Mouse (Mus musculus): ENCODE measurements around the gene Gpr137c. TPM values are rescaled to one million over a fixed set of nuclear protein-coding genes. Genes with fewer than 3 reads are reported as not detected.

Gpr137c gene
- polyA plus RNA-seq, 1 experiment: not detected

DNA sequence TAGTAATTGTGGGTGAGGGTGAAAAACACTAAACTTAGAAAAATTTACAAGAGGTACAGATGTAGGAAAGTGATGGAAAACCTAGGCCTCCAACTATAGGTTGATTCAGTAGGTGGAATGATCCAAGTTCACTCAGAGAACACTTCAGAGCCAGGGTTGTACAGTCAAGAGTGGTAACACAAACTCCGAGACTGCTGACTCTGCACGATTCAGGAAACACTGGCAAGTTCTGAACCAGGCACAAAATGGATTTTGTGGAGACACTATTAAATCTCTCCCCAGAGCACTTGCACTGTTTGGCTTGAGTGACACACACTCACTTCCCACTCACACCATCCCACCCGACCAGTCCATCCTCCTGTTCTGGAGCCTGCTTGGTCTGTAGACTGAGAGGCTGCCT is 103.8 kb downstream of the Gpr137c start:
- TF ChIP-seq TAL1 (IDR thresholded peaks at IDR 0.05; ENCODE audit: low read length) (no peak), GATA1 (IDR thresholded peaks at IDR 0.05; ENCODE audit: low read length) (no peak)
- Histone ChIP-seq H3K9me3 (ENCODE audit: control insufficient read depth, low read length) (no peaks in the 10 kb centered on the region), H3K27me3 (ENCODE audit: control insufficient read depth) (no peaks in the 10 kb centered on the region), H3K4me3 (replicated peaks) (no peak overlapping the region), H3K4me1 (ENCODE audit: control insufficient read depth) (peaks cover 74% of the 10 kb centered on the region), H3K36me3 (ENCODE audit: control insufficient read depth) (no peaks in the 10 kb centered on the region)

DNA sequence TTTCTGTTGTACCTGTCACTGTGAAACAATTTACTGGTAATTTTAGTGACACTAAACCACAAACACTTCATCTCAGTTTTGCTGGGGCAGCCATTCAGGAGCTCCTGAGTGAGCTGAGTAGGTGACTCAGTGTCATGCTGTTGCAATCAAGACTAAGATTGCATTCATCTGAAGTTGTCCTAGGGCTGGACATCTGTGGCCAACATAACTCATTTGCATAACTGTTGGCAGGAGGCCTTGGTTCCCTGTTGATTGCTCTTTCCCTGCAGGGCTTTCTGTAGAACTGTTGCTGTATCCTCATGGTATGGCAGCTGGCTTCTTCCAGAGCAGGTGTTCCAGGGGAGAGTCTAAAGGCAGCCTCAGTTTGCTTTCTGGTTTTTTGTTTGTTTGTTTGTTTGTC is 106.0 kb downstream of the Gpr137c start:
- H3K4me3 ChIP-seq (replicated peaks): no peak overlapping the region
- H3K36me3 ChIP-seq (ENCODE audit: control insufficient read depth): no peaks in the 10 kb centered on the region

DNA sequence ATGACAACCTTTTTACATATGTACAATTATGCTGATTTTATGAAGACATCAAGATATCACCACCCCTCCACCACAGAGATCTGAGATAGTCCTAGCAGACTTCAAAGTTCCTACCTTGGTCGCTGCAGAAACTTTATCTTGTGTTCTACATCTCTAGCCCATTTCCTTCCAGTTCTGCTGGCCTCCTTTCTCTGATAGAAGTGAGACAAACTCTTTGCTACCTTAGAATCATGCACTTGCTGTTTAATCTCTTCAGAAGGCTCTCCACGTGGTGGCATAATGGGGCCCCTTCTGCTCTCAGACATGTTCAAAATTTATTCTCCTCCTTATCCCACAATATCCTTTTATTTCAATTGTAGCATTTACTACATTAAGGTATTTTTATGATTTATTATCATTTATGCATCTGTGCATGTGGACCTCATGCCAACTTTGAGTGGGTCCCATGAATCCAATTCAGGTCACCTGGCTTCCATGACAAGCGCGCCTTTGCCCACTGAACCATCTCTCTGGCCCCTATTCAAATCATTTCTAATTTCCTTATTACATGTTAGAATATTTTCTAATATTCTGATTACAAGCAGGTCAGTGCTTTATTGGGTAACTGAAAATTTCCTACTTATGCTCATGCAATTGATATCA is 108.7 kb downstream of the Gpr137c start:
- TF ChIP-seq GATA1 (IDR thresholded peaks at IDR 0.05; ENCODE audit: low read length): no peak
- Histone ChIP-seq H3K9me3 (ENCODE audit: control insufficient read depth, low read length) (no peaks in the 10 kb centered on the region), H3K4me1 (ENCODE audit: control insufficient read depth) (peaks cover 55% of the 10 kb centered on the region), H3K4me3 (replicated peaks) (no peak overlapping the region), H3K36me3 (ENCODE audit: control insufficient read depth) (peaks cover 23% of the 10 kb centered on the region), H3K27me3 (ENCODE audit: control insufficient read depth) (no peaks in the 10 kb centered on the region)

More for the DNA sequence above, 106.0 kb downstream of the Gpr137c start:
- H3K27me3 ChIP-seq (ENCODE audit: control insufficient read depth): no peaks in the 10 kb centered on the region
- H3K9me3 ChIP-seq (ENCODE audit: control insufficient read depth, low read length): no peaks in the 10 kb centered on the region
- peaks cover 67% of the 10 kb centered on the region for H3K4me1 ChIP-seq (ENCODE audit: control insufficient read depth)
- no peak for TF ChIP-seq GATA1 (IDR thresholded peaks at IDR 0.05; ENCODE audit: low read length)
- no peak for TF ChIP-seq TAL1 (IDR thresholded peaks at IDR 0.05; ENCODE audit: low read length)

DNA sequence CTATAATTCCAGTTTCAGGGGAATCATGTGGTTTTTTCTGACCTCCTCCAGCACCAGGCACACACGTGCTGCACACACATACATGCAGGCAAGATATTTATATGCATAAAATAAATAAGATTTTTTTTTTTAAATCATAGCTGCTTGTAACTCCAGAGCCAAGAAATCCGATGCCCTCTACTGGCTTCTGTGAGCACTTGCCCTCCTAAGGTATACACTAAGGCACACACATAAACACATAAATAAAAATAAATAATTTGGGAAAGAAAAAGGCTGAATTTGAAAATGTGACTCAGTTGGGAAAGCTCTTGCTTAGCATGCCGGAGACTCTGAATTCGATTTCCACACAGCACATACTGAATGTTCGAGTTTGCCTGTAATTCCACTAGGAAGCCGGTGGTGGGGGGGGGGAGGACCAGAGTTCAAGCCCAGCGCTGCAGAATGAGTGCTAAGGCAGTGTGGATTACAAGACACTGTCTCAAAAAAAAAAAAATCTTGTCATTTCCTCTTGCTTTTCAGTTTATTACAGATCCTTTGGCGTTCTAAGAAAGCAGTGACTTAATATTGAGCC is 109.6 kb downstream of the Gpr137c start:
- H3K27me3 ChIP-seq (ENCODE audit: control insufficient read depth): no peaks in the 10 kb centered on the region
- TF ChIP-seq TAL1 (IDR thresholded peaks at IDR 0.05; ENCODE audit: low read length) (no peak), GATA1 (IDR thresholded peaks at IDR 0.05; ENCODE audit: low read length) (no peak)

DNA sequence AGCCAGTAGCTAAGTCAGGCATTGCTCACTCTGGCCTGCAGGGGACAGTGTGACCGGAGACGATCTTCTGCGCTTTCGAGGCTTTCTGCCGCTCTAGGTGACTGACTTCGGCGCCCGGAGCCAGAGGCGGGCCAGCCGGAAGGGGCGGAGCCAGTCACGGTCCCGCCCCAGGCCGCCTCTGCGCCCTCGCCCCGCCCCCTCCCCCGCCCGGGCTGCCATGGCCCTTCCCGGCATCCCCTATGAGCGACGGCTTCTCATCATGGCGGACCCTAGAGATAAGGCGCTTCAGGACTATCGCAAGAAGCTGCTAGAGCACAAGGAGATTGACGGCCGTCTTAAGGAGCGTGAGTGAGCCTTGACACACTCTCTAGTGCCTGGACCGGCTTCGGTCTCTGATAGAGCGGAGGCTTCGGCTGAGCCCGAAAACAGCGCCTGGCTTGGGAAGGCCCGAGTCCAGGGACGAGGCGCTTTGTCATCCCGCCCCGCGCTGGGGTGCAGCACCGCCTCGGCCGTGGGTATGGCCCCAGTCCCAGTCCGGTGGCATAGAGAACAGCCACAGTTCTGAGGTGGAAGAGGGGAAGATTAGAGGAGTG is 110.2 kb downstream of the Gpr137c start, which contains the start of gene Psmc6:
TSS of gene Psmc6 (plus strand) at position 200 of the 593 bp plus-strand sequence.
- H3K27me3 ChIP-seq (ENCODE audit: control insufficient read depth): no peaks in the 10 kb centered on the region
- peaks cover 46% of the 10 kb centered on the region for H3K4me1 ChIP-seq (ENCODE audit: control insufficient read depth)
- peak; percentile 70 for TF ChIP-seq GATA1 (IDR thresholded peaks at IDR 0.05; ENCODE audit: low read length)
- no peak for TF ChIP-seq TAL1 (IDR thresholded peaks at IDR 0.05; ENCODE audit: low read length)
- peak within 1 kb of the TSS; percentile 79 for H3K4me3 ChIP-seq (replicated peaks)
- peaks cover 38% of the 10 kb centered on the region for H3K36me3 ChIP-seq (ENCODE audit: control insufficient read depth)
- H3K9me3 ChIP-seq (ENCODE audit: control insufficient read depth, low read length): no peaks in the 10 kb centered on the region

More for the DNA sequence above, 109.6 kb downstream of the Gpr137c start:
- H3K4me3 ChIP-seq (replicated peaks): peak overlapping the region; percentile 79
- H3K9me3 ChIP-seq (ENCODE audit: control insufficient read depth, low read length): no peaks in the 10 kb centered on the region
- H3K36me3 ChIP-seq (ENCODE audit: control insufficient read depth): peaks cover 32% of the 10 kb centered on the region
- H3K4me1 ChIP-seq (ENCODE audit: control insufficient read depth): peaks cover 51% of the 10 kb centered on the region

Other genes with a start within 250 kb of the Gpr137c start
- gene Ptger2, start 231.5 kb upstream of the Gpr137c start, polyA plus RNA-seq (2012): 0.01 and 0.02 TPM in 2 replicates
- gene Txndc16, start 611 bp downstream of the Gpr137c start, polyA plus RNA-seq (2012): not detected in 2 replicates
- gene Ero1l, start 99.1 kb downstream of the Gpr137c start, polyA plus RNA-seq (2012): 0.14 and 0.17 TPM in 2 replicates
- gene Psmc6, start 110.1 kb downstream of the Gpr137c start, polyA plus RNA-seq (2012): 1.0 and 1.4 TPM in 2 replicates
- 1.4 and 1.5 TPM in 2 replicates for gene Styx, start 131.4 kb downstream of the Gpr137c start, polyA plus RNA-seq (2012)
- 0.27 TPM in 1 of 2 replicates, not detected in the other for gene Gnpnat1, start 185.2 kb downstream of the Gpr137c start, polyA plus RNA-seq (2012)